In genomic region chr12:73393018-73393417, GRCm38 (mm10) we compare ENCODE assay signal across 17 mouse cellular contexts.
DNase-seq lines count a peak whose midpoint lies in the region; ATAC-seq and TF ChIP-seq lines count a peak whose summit lies in the region.
"Had no signal": no experiment of that assay in that cellular context is flagged by ENCODE, and none has a peak within 500 bp of the region (broad histone marks: within the 10 kb centered on the region; RNA-seq: fewer than 3 reads in every experiment).

No protein-coding gene starts in this region.

- no peaks in the 10 kb centered on the region for H3K9me3 ChIP-seq in embryonic facial prominence, embryonic 14.5 days (ENCODE audit: control insufficient read depth, low read length)
- H3K9me3 ChIP-seq in limb, embryonic 15.5 days, result no peaks in the 10 kb centered on the region
- H3K9me3 ChIP-seq: forebrain, embryonic 15.5 days; heart, embryonic 13.5 days; hindbrain, embryonic 13.5 days had no signal

- no peak for ATAC-seq in embryonic facial prominence, embryonic 14.5 days (ENCODE audit: low read depth)
- ATAC-seq in limb, embryonic 15.5 days (ENCODE audit: insufficient number of reproducible peaks, low FRiP score, low TSS enrichment, low read depth), result no peak
- ATAC-seq: forebrain, embryonic 15.5 days; hindbrain, postnatal 0 days had no signal

- DNase-seq in heart, adult 11 months, result peak; percentile 81
- DNase-seq in heart, postnatal 36 days, result no peak
- no peak for DNase-seq in testis, postnatal 10 days (ENCODE audit: low spot score)
- no peak for DNase-seq in embryonic facial prominence, embryonic 14.5 days (ENCODE audit: low spot score)
- no peak for DNase-seq in MN1 (ENCODE audit: low spot score)
- no peak for DNase-seq in spleen, adult 18-20 months
- DNase-seq: adrenal gland, adult 8-10 months; adrenal gland, postnatal 36 days; cerebellum, adult 2 months; cerebellum, postnatal 10 days; gastrocnemius, postnatal 10 days had no signal

- no peaks in the 10 kb centered on the region for H3K36me3 ChIP-seq in testis, adult 2 months (ENCODE audit: control insufficient read depth, insufficient read depth, low read length)
- no peaks in the 10 kb centered on the region for H3K36me3 ChIP-seq in embryonic facial prominence, embryonic 14.5 days (ENCODE audit: control insufficient read depth, insufficient read depth, low read length)
- no peaks in the 10 kb centered on the region for H3K36me3 ChIP-seq in limb, embryonic 15.5 days
- H3K36me3 ChIP-seq: forebrain, embryonic 15.5 days; heart, embryonic 13.5 days; hindbrain, embryonic 13.5 days had no signal

- no peak for TF ChIP-seq POLR2A in testis, adult 2 months (IDR thresholded peaks at IDR 0.05; ENCODE audit: control insufficient read depth, low read depth, low read length)

- TF ChIP-seq CTCF in testis, adult 2 months (IDR thresholded peaks at IDR 0.05; ENCODE audit: control insufficient read depth, insufficient read depth, insufficient replicate concordance, low read depth, low read length), result no peak

- no peaks in the 10 kb centered on the region; the same call in 1 of the 2 replicates for H3K4me1 ChIP-seq in testis, adult 2 months (ENCODE audit: control insufficient read depth, insufficient read depth, low read length)
- peaks cover 18% of the 10 kb centered on the region for H3K4me1 ChIP-seq in embryonic facial prominence, embryonic 14.5 days (ENCODE audit: control insufficient read depth, insufficient read depth, low read length)
- peaks cover 33% of the 10 kb centered on the region for H3K4me1 ChIP-seq in limb, embryonic 15.5 days
- H3K4me1 ChIP-seq: forebrain, embryonic 15.5 days had no signal

- no peak overlapping the region for H3K4me2 ChIP-seq in embryonic facial prominence, embryonic 14.5 days (ENCODE audit: low read depth, low read length)
- H3K4me2 ChIP-seq in limb, embryonic 15.5 days, result no peak overlapping the region
- H3K4me2 ChIP-seq: forebrain, embryonic 15.5 days; heart, embryonic 13.5 days; hindbrain, embryonic 13.5 days had no signal

- H3K27ac ChIP-seq in testis, adult 2 months (ENCODE audit: control insufficient read depth, insufficient read depth, low read depth, low read length), result no peak overlapping the region
- H3K27ac ChIP-seq in embryonic facial prominence, embryonic 14.5 days (replicated peaks; ENCODE audit: low read depth, low read length), result peak overlapping the region; percentile 78; the same call in 1 of the 2 replicates
- H3K27ac ChIP-seq in limb, embryonic 15.5 days, result peak overlapping the region; percentile 84; the same call in 1 of the 2 replicates
- H3K27ac ChIP-seq: forebrain, embryonic 15.5 days; hindbrain, postnatal 0 days had no signal

- H3K27me3 ChIP-seq in testis, adult 2 months (ENCODE audit: control insufficient read depth, insufficient read depth, low read length), result no peaks in the 10 kb centered on the region
- H3K27me3 ChIP-seq in embryonic facial prominence, embryonic 14.5 days (replicated peaks; ENCODE audit: control insufficient read depth, insufficient read depth, low read length), result no peaks in the 10 kb centered on the region
- no peaks in the 10 kb centered on the region for H3K27me3 ChIP-seq in limb, embryonic 15.5 days
- H3K27me3 ChIP-seq: forebrain, embryonic 15.5 days; heart, embryonic 13.5 days; hindbrain, embryonic 13.5 days had no signal

- peak overlapping the region; percentile 28 for H3K4me3 ChIP-seq in testis, adult 2 months (ENCODE audit: control insufficient read depth, low read depth, low read length)
- no peak overlapping the region for H3K4me3 ChIP-seq in embryonic facial prominence, embryonic 14.5 days (ENCODE audit: low read depth, low read length)
- H3K4me3 ChIP-seq in limb, embryonic 15.5 days, result no peak overlapping the region
- H3K4me3 ChIP-seq: forebrain, embryonic 15.5 days; heart, embryonic 13.5 days; hindbrain, embryonic 13.5 days had no signal

- intact Hi-C loops in heart, postnatal 36 days (cut with DNase I), result no loop called here

- no peak overlapping the region for H3K9ac ChIP-seq in embryonic facial prominence, embryonic 14.5 days (ENCODE audit: low read depth, low read length)
- no peak overlapping the region for H3K9ac ChIP-seq in limb, embryonic 15.5 days
- H3K9ac ChIP-seq: forebrain, embryonic 15.5 days; heart, embryonic 13.5 days; hindbrain, embryonic 13.5 days had no signal
